Comparison of ENCODE assay signal across 8 mouse cellular contexts in genomic region chr6:30047271-30048162, GRCm38 (mm10). TPM values are rescaled to one million over a fixed set of nuclear protein-coding genes. Genes with fewer than 3 reads are reported as not detected.
A peak's percentile ranks its signal among the peaks of the same experiment; 100 is the strongest.
DNase-seq lines count a peak whose midpoint lies in the region; ATAC-seq and TF ChIP-seq lines count a peak whose summit lies in the region.

TSS of gene Nrf1 (plus strand) at chr6:30047988.

- peak within 1 kb of the TSS; percentile 99 for H3K9ac ChIP-seq in lung, embryonic 15.5 days

- H3K4me1 ChIP-seq in hindbrain, embryonic 10.5 days (replicated peaks), result peaks cover 29% of the 10 kb centered on the region
- H3K4me1 ChIP-seq in lung, embryonic 15.5 days, result peaks cover 20% of the 10 kb centered on the region
- no peaks in the 10 kb centered on the region for H3K4me1 ChIP-seq in olfactory bulb, adult 2 months (ENCODE audit: control insufficient read depth, insufficient read depth, low read length)

- peak within 1 kb of the TSS; percentile 99 for H3K4me3 ChIP-seq in hindbrain, embryonic 10.5 days
- H3K4me3 ChIP-seq in lung, embryonic 15.5 days, result peak within 1 kb of the TSS; percentile 99
- H3K4me3 ChIP-seq in olfactory bulb, adult 2 months (ENCODE audit: insufficient read depth, low read depth, low read length), result peak within 1 kb of the TSS; percentile 94

- H3K9me3 ChIP-seq in hindbrain, embryonic 10.5 days, result no peaks in the 10 kb centered on the region
- no peaks in the 10 kb centered on the region for H3K9me3 ChIP-seq in lung, embryonic 15.5 days

- H3K4me2 ChIP-seq in lung, embryonic 15.5 days, result peak within 1 kb of the TSS; percentile 68

- TF ChIP-seq POLR2A in olfactory bulb, adult 2 months (IDR thresholded peaks at IDR 0.05; ENCODE audit: insufficient read depth, low read depth, low read length), result peak; percentile 98

- DNase-seq in Muller cell, postnatal 12 days (ENCODE audit: inconsistent ontology term), result peak; percentile 95
- peak; percentile 94 for DNase-seq in cerebellum, adult 9-11 months
- peak; percentile 66 to 92 for DNase-seq in frontal cortex, adult 2 months (ENCODE audit: extremely low spot score in 1 of 2, low spot score in 1 of 2)
- peak; percentile 92 for DNase-seq in hindbrain, embryonic 10.5 days (ENCODE audit: low spot score)
- peak; percentile 65 for DNase-seq in layer of hippocampus, adult 9-10 months (ENCODE audit: low spot score)
- peak; percentile 84 to 86 for DNase-seq in thymus, adult 18-20 months

- H3K36me3 ChIP-seq in hindbrain, embryonic 10.5 days, result peaks cover 12% of the 10 kb centered on the region; the same call in 1 of the 2 replicates
- H3K36me3 ChIP-seq in lung, embryonic 15.5 days, result no peaks in the 10 kb centered on the region

- no peak for TF ChIP-seq CTCF in olfactory bulb, adult 2 months (IDR thresholded peaks at IDR 0.05; ENCODE audit: insufficient read depth, low read depth, low read length)

- WGBS in hindbrain, embryonic 10.5 days, result under 1% methylated on average over 78 of the region's 78 CpGs
- under 1% methylated on average over 66 of the region's 78 CpGs for WGBS in lung, embryonic 15.5 days
- under 1% methylated on average over 61 of the region's 78 CpGs for WGBS in olfactory bulb, adult 2 months

- peak; percentile 96 for ATAC-seq in lung, embryonic 15.5 days (ENCODE audit: borderline replicate concordance, extremely low read depth, low FRiP score, low TSS enrichment)

- H3K27me3 ChIP-seq in hindbrain, embryonic 10.5 days (ENCODE audit: insufficient read depth, poor library complexity, severe bottlenecking), result no peaks in the 10 kb centered on the region
- no peaks in the 10 kb centered on the region for H3K27me3 ChIP-seq in lung, embryonic 15.5 days

- H3K27ac ChIP-seq in hindbrain, embryonic 10.5 days, result peak within 1 kb of the TSS; percentile 100
- peak within 1 kb of the TSS; percentile 100 for H3K27ac ChIP-seq in lung, embryonic 15.5 days
- H3K27ac ChIP-seq in olfactory bulb, adult 2 months (ENCODE audit: insufficient read depth, low read depth, low read length), result peak within 1 kb of the TSS; percentile 99

RNA-seq across cellular contexts. Expression of gene Nrf1, which starts in this region (rescaled TPM):
- polyA plus RNA-seq in frontal cortex, adult 2 months (2012; rRNA removed), result 24.5 and 26.2 TPM in 2 replicates
- 80.6 and 86.4 TPM in 2 replicates for polyA plus RNA-seq in hindbrain, embryonic 10.5 days (2016; fragmentation: Nextera tagmentation; extraction: Ambion mirVana)
- polyA plus RNA-seq in lung, embryonic 15.5 days (2015; fragmentation: Nextera tagmentation; extraction: Ambion mirVana), result 59.9 and 62.5 TPM in 2 replicates
- polyA plus RNA-seq in olfactory bulb, adult 2 months (2012; ENCODE audit: insufficient read depth, insufficient read length, low replicate concordance, missing spikeins), result 84.9 TPM in 1 of 2 replicates, not detected in the other

Comparison
In these comparisons a context has a peak if more than half of its experiments do, and no peak if none do; other contexts are left out.
1. Peak in every context shown above with its lines: DNase-seq, ATAC-seq, H3K4me3 ChIP-seq and H3K27ac ChIP-seq.